Mouse (Mus musculus): ENCODE data around the gene Casp14. TPM values are rescaled to one million over a fixed set of nuclear protein-coding genes. Genes with fewer than 3 reads are reported as not detected.
"Not testable (repeated sequence)": the region's sequence is repeated elsewhere in the genome, so short reads cannot be mapped to it uniquely, and the experiment has no call there.

Casp14 gene
- polyA plus RNA-seq, 1 experiment from 2014 or later = not detected

- no peak overlapping the region for H3K4me3 ChIP-seq
- no peaks in the 10 kb centered on the region for H3K27me3 ChIP-seq (replicated peaks)
- no peak overlapping the region for H3K27ac ChIP-seq (ENCODE audit: poor library complexity, severe bottlenecking)
- WGBS = 52% methylated on average over 3 of the region's 3 CpGs
- no peaks in the 10 kb centered on the region for H3K9me3 ChIP-seq (replicated peaks)
- no peaks in the 10 kb centered on the region for H3K36me3 ChIP-seq
- H3K9ac ChIP-seq = no peak overlapping the region
- ATAC-seq (ENCODE audit: insufficient number of reproducible peaks, low FRiP score) = no peak
- no peaks in the 10 kb centered on the region for H3K4me1 ChIP-seq (replicated peaks)
- H3K4me2 ChIP-seq = no peak overlapping the region
These were observed 8.9 kb upstream of the Casp14 start for GRCm38 (mm10) chr10:78727035-78727434.

GRCm38 (mm10) chr10:78723416-78723815, 5.3 kb upstream of the Casp14 start:
- no peaks in the 10 kb centered on the region for H3K9me3 ChIP-seq (replicated peaks)
- no peak overlapping the region for H3K9ac ChIP-seq
- H3K27me3 ChIP-seq (replicated peaks) = no peaks in the 10 kb centered on the region
- H3K4me1 ChIP-seq (replicated peaks) = no peaks in the 10 kb centered on the region
- H3K27ac ChIP-seq (ENCODE audit: poor library complexity, severe bottlenecking) = no peak overlapping the region
- no peak overlapping the region for H3K4me3 ChIP-seq
- WGBS = 48% methylated on average over 2 of the region's 2 CpGs
- H3K4me2 ChIP-seq = no peak overlapping the region
- ATAC-seq (ENCODE audit: insufficient number of reproducible peaks, low FRiP score) = no peak
- no peaks in the 10 kb centered on the region for H3K36me3 ChIP-seq

GRCm38 (mm10) chr10:78722654-78723053, 4.6 kb upstream of the Casp14 start:
- H3K4me3 ChIP-seq = no peak overlapping the region
- no peak overlapping the region for H3K27ac ChIP-seq (ENCODE audit: poor library complexity, severe bottlenecking)
- WGBS = 69% methylated on average over 2 of the region's 2 CpGs
- no peaks in the 10 kb centered on the region for H3K9me3 ChIP-seq (replicated peaks)
- H3K4me1 ChIP-seq (replicated peaks) = no peaks in the 10 kb centered on the region
- no peaks in the 10 kb centered on the region for H3K36me3 ChIP-seq
- ATAC-seq (ENCODE audit: insufficient number of reproducible peaks, low FRiP score) = no peak
- no peak overlapping the region for H3K4me2 ChIP-seq
- no peak overlapping the region for H3K9ac ChIP-seq
- no peaks in the 10 kb centered on the region for H3K27me3 ChIP-seq (replicated peaks)

GRCm38 (mm10) chr10:78722036-78722435, 3.9 kb upstream of the Casp14 start:
- H3K27ac ChIP-seq (ENCODE audit: poor library complexity, severe bottlenecking) = no peak overlapping the region
- H3K9ac ChIP-seq = no peak overlapping the region
- no peak for ATAC-seq (ENCODE audit: insufficient number of reproducible peaks, low FRiP score)
- H3K9me3 ChIP-seq (replicated peaks) = no peaks in the 10 kb centered on the region
- no peaks in the 10 kb centered on the region for H3K4me1 ChIP-seq (replicated peaks)
- no peaks in the 10 kb centered on the region for H3K36me3 ChIP-seq
- H3K4me2 ChIP-seq = no peak overlapping the region
- H3K27me3 ChIP-seq (replicated peaks) = no peaks in the 10 kb centered on the region
- 79% methylated on average over 5 of the region's 5 CpGs for WGBS
- H3K4me3 ChIP-seq = no peak overlapping the region

- no peaks in the 10 kb centered on the region for H3K4me1 ChIP-seq (replicated peaks)
- H3K36me3 ChIP-seq = no peaks in the 10 kb centered on the region
- H3K9me3 ChIP-seq (replicated peaks) = no peaks in the 10 kb centered on the region
- H3K27me3 ChIP-seq (replicated peaks) = no peaks in the 10 kb centered on the region
- no peak for ATAC-seq (ENCODE audit: insufficient number of reproducible peaks, low FRiP score)
- H3K4me2 ChIP-seq = no peak overlapping the region
- H3K4me3 ChIP-seq = no peak overlapping the region
- H3K27ac ChIP-seq (ENCODE audit: poor library complexity, severe bottlenecking) = no peak overlapping the region
- H3K9ac ChIP-seq = no peak overlapping the region
These were observed 1.9 kb downstream of the Casp14 start for GRCm38 (mm10) chr10:78716231-78716630.

GRCm38 (mm10) chr10:78715156-78715555, 2.9 kb downstream of the Casp14 start:
- Histone ChIP-seq H3K4me1 (replicated peaks) (no peaks in the 10 kb centered on the region), H3K27me3 (replicated peaks) (no peaks in the 10 kb centered on the region), H3K4me3 (no peak overlapping the region), H3K36me3 (no peaks in the 10 kb centered on the region), H3K4me2 (no peak overlapping the region), H3K9me3 (replicated peaks) (no peaks in the 10 kb centered on the region), H3K9ac (no peak overlapping the region), H3K27ac (ENCODE audit: poor library complexity, severe bottlenecking) (no peak overlapping the region)
- 86% methylated on average over 7 of the region's 7 CpGs for WGBS
- no peak for ATAC-seq (ENCODE audit: insufficient number of reproducible peaks, low FRiP score)

GRCm38 (mm10) chr10:78714129-78714528, 4.0 kb downstream of the Casp14 start:
- 69% methylated on average over 6 of the region's 6 CpGs for whole genome bisulfite sequencing

GRCm38 (mm10) chr10:78710706-78711105, 7.4 kb downstream of the Casp14 start:
- H3K36me3 ChIP-seq = no peaks in the 10 kb centered on the region
- no peaks in the 10 kb centered on the region for H3K4me1 ChIP-seq (replicated peaks)
- no peak for ATAC-seq (ENCODE audit: insufficient number of reproducible peaks, low FRiP score)
- no peaks in the 10 kb centered on the region for H3K27me3 ChIP-seq (replicated peaks)
- no peak overlapping the region for H3K27ac ChIP-seq (ENCODE audit: poor library complexity, severe bottlenecking)
- no peak overlapping the region for H3K4me3 ChIP-seq
- no peaks in the 10 kb centered on the region for H3K9me3 ChIP-seq (replicated peaks)
- no peak overlapping the region for H3K9ac ChIP-seq
- no peak overlapping the region for H3K4me2 ChIP-seq

More at GRCm38 (mm10) chr10:78714129-78714528, 4.0 kb downstream of the Casp14 start:
- Histone ChIP-seq H3K36me3 (no peaks in the 10 kb centered on the region), H3K27ac (ENCODE audit: poor library complexity, severe bottlenecking) (no peak overlapping the region), H3K27me3 (replicated peaks) (no peaks in the 10 kb centered on the region), H3K4me3 (no peak overlapping the region), H3K9me3 (replicated peaks) (no peaks in the 10 kb centered on the region), H3K9ac (no peak overlapping the region), H3K4me2 (no peak overlapping the region), H3K4me1 (replicated peaks) (no peaks in the 10 kb centered on the region)
- no peak for ATAC-seq (ENCODE audit: insufficient number of reproducible peaks, low FRiP score)

GRCm38 (mm10) chr10:78700881-78701280, 17.2 kb downstream of the Casp14 start:
- Histone ChIP-seq H3K27me3 (replicated peaks) (no peaks in the 10 kb centered on the region), H3K9ac (no peak overlapping the region), H3K4me1 (replicated peaks) (no peaks in the 10 kb centered on the region), H3K4me2 (no peak overlapping the region), H3K9me3 (replicated peaks) (no peaks in the 10 kb centered on the region), H3K4me3 (no peak overlapping the region), H3K36me3 (no peaks in the 10 kb centered on the region), H3K27ac (ENCODE audit: poor library complexity, severe bottlenecking) (no peak overlapping the region)
- ATAC-seq (ENCODE audit: insufficient number of reproducible peaks, low FRiP score) = no peak
- WGBS = 54% methylated on average over 3 of the region's 3 CpGs

GRCm38 (mm10) chr10:78689973-78690372, 28.1 kb downstream of the Casp14 start:
- H3K9ac ChIP-seq = no peak overlapping the region
- H3K9me3 ChIP-seq (replicated peaks) = no peaks in the 10 kb centered on the region
- no peaks in the 10 kb centered on the region for H3K4me1 ChIP-seq (replicated peaks)
- ATAC-seq (ENCODE audit: insufficient number of reproducible peaks, low FRiP score) = no peak
- no peaks in the 10 kb centered on the region for H3K36me3 ChIP-seq
- no peak overlapping the region for H3K4me2 ChIP-seq
- no peak overlapping the region for H3K27ac ChIP-seq (ENCODE audit: poor library complexity, severe bottlenecking)
- H3K27me3 ChIP-seq (replicated peaks) = no peaks in the 10 kb centered on the region
- 85% methylated on average over 6 of the region's 6 CpGs for WGBS
- no peak overlapping the region for H3K4me3 ChIP-seq

GRCm38 (mm10) chr10:78686995-78687577, 31.0 kb downstream of the Casp14 start:
- H3K4me3 ChIP-seq = no peak overlapping the region
- ATAC-seq (ENCODE audit: insufficient number of reproducible peaks, low FRiP score) = no peak
- no peaks in the 10 kb centered on the region for H3K27me3 ChIP-seq (replicated peaks)
- H3K9me3 ChIP-seq (replicated peaks) = no peaks in the 10 kb centered on the region
- H3K4me1 ChIP-seq (replicated peaks) = no peaks in the 10 kb centered on the region
- no peak overlapping the region for H3K4me2 ChIP-seq
- H3K36me3 ChIP-seq = no peaks in the 10 kb centered on the region
- no peak overlapping the region for H3K9ac ChIP-seq
- H3K27ac ChIP-seq (ENCODE audit: poor library complexity, severe bottlenecking) = no peak overlapping the region
- 65% methylated on average over 4 of the region's 4 CpGs for WGBS

GRCm38 (mm10) chr10:78670121-78670520, 48.0 kb downstream of the Casp14 start:
- ATAC-seq (ENCODE audit: insufficient number of reproducible peaks, low FRiP score); H3K36me3 ChIP-seq; H3K4me3 ChIP-seq; H3K27ac ChIP-seq (ENCODE audit: poor library complexity, severe bottlenecking); H3K27me3 ChIP-seq (replicated peaks); H3K4me2 ChIP-seq; H3K4me1 ChIP-seq (replicated peaks); H3K9me3 ChIP-seq (replicated peaks); H3K9ac ChIP-seq: not testable (repeated sequence)
- 10% methylated on average over 1 of the region's 1 CpGs for WGBS
